Mouse (Mus musculus): ENCODE measurements at regions not wholly inside any gene's neighbourhood (a gene's known extent, or its start where the extent isn't known, plus 50 kb on each side); places are given as distances from the start of the nearest gene placed in this dataset.

DNA sequence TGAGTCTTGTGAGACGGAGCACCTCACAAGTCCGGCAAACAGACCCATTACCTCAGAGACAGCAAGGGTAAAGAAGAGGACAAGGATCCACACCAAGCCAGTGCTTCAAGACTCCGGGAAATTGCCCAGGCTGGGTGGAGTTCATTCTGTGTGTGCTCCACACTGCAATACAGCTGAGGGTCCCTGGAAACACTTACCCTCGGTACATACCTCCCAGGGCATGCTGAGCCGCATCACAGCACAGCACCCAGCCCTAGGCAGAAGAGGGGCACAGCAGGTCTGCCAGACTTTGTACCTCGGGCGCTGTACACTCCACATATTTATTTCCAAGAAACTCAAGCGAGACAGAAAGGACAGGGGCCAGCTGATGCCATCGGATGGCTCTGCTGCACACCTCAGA is 54.5 kb upstream of the Cmc1 start:
- TF ChIP-seq CTCF (IDR thresholded peaks at IDR 0.05; ENCODE audit: low read depth) = no peak
- TF ChIP-seq EP300 (IDR thresholded peaks at IDR 0.05; ENCODE audit: low read depth) = no peak
